Mouse (Mus musculus) ES-E14 (cell line): ENCODE measurements around the gene Col2a1. TPM values are rescaled to one million over a fixed set of nuclear protein-coding genes. Genes with fewer than 3 reads are reported as not detected.

Experiments used
- DNase-seq: peaks from one replicate; pipeline ENCODE4 v3.0.0-alpha.2; 2013; ENCODE audit warnings: low read depth, low spot score
- H3K27ac ChIP-seq: 2 replicates; pipeline ENCODE4 v1.5.1; 2012; ENCODE audit warnings: low read depth, mild to moderate bottlenecking, low read length, moderate library complexity, mixed read lengths; ENCODE audit not compliant: poor library complexity, insufficient read depth, severe bottlenecking
- H3K36me3 ChIP-seq: 2 replicates; pipeline ENCODE4 v1.6.1; 2012; ENCODE audit warnings: mild to moderate bottlenecking, low read length, moderate library complexity, mixed read lengths; ENCODE audit not compliant: control insufficient read depth, poor library complexity, insufficient read depth, severe bottlenecking
- H3K4me1 ChIP-seq, 2 experiments: fragments of 150-350 bp in 1 of 2; sonication (generic) in 1 of 2; 2 replicates each; pipeline ENCODE4 v1.6.1; 2012; ENCODE audit warnings: low read length in 2 of 2, mild to moderate bottlenecking in 1 of 2, mixed read lengths in 1 of 2; ENCODE audit not compliant: control insufficient read depth in 2 of 2, insufficient read depth in 2 of 2, poor library complexity in 1 of 2
- H3K4me3 ChIP-seq, 2 experiments: fragments of 150-350 bp in 1 of 2; sonication (generic) in 1 of 2; 2 replicates each; pipeline ENCODE4 v1.5.1; 2012; ENCODE audit warnings: low read length in 2 of 2, low read depth in 1 of 2, mild to moderate bottlenecking in 1 of 2, mixed read lengths in 1 of 2; ENCODE audit not compliant: insufficient read depth in 1 of 2, poor library complexity in 1 of 2, severe bottlenecking in 1 of 2
- H3K9ac ChIP-seq: 2 replicates; pipeline ENCODE4 v1.6.1; 2012; ENCODE audit warnings: low read depth, mild to moderate bottlenecking, low read length, mixed read lengths; ENCODE audit not compliant: poor library complexity, insufficient read depth, severe bottlenecking
- H3K9me3 ChIP-seq: fragments of 150-350 bp; sonication (generic); 2 replicates; pipeline ENCODE4 v1.6.1; 2012; ENCODE audit warnings: low read depth, mild to moderate bottlenecking, low read length; ENCODE audit not compliant: control insufficient read depth, insufficient read depth
- CHD2 ChIP-seq: IDR thresholded peaks from 2 replicates; pipeline ENCODE4 v1.6.1; 2014; ENCODE audit warnings: mild to moderate bottlenecking, low read depth, low read length, inconsistent platforms
- HCFC1 ChIP-seq: IDR thresholded peaks from 2 replicates; pipeline ENCODE4 v1.6.1; 2012; ENCODE audit warnings: low read length, inconsistent platforms, borderline replicate concordance; ENCODE audit not compliant: insufficient read depth
- MAFK ChIP-seq: IDR thresholded peaks from 2 replicates; pipeline ENCODE4 v1.6.1; 2014; ENCODE audit warnings: mild to moderate bottlenecking, low read depth, low read length, inconsistent platforms; ENCODE audit not compliant: insufficient read depth
- ZC3H11A ChIP-seq: IDR thresholded peaks from 2 replicates; pipeline ENCODE4 v1.6.1; 2012; ENCODE audit warnings: low read depth, mild to moderate bottlenecking, inconsistent platforms, low read length, borderline replicate concordance
- ZNF384 ChIP-seq: IDR thresholded peaks from 2 replicates; pipeline ENCODE4 v1.6.1; 2012; ENCODE audit warnings: low read depth, low read length, inconsistent platforms
- in situ Hi-C, 2 experiments: fragments of 600-800 bp; cut with MboI; formaldehyde crosslinking; loops; one replicate each; pipeline ENCODE4 v1.15.1; 2025; ENCODE audit warnings: low sequenced_read_pairs in 2 of 2, inconsistent platforms in 1 of 2; ENCODE audit not compliant: unreplicated experiment in 2 of 2
- total RNA-seq: library from RNA; depleted of rRNA; stranded (reverse); fragments of 300-350 nt; gene quantifications from 2 replicates; pipeline ENCODE4 v1.2.3, GENCODE M21; 2012; rRNA removed

The Col2a1 gene
- total RNA-seq, result 9.5 and 10.9 TPM in 2 replicates

DNA sequence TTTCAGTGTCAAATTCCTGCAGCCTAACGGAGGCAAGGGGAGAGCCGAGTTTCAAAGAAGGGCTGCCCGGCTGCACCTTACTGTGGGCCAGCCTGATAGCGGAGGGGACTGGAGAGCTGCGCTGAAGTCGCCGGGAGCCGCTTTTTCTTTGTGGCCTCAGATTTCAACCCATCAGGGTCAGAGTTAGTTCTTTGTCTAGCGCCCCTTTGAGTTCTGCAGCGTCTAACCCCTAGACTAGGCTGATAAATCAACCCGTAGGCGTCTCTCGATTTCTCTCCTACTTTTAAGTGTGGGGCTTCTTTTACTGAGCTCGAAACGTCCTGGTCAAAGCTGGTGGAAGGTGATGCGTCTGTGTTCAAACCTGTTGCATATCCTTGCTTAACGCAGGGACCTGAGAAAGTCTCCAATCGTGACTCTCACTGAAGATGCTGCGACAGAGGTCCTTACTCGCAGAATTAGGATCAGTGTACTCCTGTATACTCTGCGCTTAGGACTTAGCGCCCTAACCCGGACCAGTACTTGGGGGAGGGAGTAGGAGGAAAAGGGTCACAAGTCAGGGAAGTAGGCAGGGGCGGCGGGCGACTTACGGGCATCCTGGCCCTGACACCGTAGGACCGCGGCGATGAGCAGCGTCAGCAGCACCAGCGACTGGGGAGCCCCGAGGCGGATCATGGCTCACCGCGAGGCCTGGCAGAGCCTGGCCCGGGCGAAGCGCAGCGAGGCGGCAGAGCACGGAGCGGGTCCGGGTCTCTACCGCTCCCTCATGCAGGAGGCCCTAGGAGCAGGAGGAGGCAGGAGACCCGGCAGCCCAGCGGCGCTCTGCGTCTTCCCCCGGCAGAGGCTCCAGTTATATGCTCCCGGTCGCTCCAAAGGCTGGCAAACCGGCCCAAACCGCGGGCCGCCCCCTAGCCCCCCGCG, at the start of gene Col2a1:
Gene Col2a1 (minus strand): TSS at position 874 of the 918 bp plus-strand sequence.
- H3K9me3 ChIP-seq, result no peaks in the 10 kb centered on the region
- peaks cover 0 to 12% of the 10 kb centered on the region in 2 experiments; a peak in 3 of 4 replicates for H3K4me1 ChIP-seq
- H3K4me3 ChIP-seq, result peak within 1 kb of the TSS; percentile 55
- H3K27ac ChIP-seq, result no peak within 1 kb of the TSS
- peak within 1 kb of the TSS; percentile 17; the same call in 1 of the 2 replicates for H3K9ac ChIP-seq
- no peaks in the 10 kb centered on the region for H3K36me3 ChIP-seq
- TF ChIP-seq HCFC1 (no peak), ZC3H11A (no peak), ZNF384 (no peak), CHD2 (no peak), MAFK (no peak)
- in situ Hi-C loops, result no loop called here
- DNase-seq, result no peak

GRCm38 (mm10) chr15:98051685-98052084, 47.2 kb upstream of the Col2a1 start:
- no peak overlapping the region for H3K4me3 ChIP-seq
- in situ Hi-C loops, result no loop called here

DNA sequence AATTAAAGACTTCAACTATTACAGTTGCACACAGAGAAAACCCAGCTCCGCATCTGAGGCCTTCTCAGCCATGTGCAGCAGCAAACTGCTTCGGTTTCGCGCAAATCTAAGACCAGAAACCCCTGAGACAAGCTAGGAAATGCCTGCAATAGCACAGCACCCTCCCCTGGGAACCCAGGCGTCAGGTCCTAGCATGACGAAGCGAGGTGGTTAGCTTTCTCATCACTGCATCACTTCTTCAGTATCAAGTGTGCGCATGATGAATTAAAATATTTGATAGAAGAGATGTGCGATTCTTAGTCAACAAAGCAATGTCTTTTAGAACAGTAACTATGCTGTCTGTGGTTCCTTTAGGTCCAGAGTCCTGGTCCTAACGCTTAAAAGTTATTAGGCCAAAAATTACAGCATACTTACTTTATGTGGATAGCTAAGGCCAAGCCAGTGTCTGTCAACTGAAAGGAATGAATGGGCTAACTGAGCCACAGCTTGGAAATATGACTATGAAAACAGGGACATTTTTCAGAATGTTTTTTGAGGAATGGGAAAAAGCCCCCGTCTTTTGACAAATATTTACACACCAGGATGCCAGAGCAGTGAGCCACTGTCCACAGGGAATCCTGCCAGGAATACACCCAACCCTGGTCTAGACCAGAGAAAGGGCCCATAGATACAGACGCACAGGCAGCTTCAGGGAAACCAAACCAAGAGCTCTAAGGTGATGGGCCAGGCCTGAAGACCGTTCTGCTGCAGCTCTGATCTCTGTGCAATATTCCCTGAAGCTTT, 44.6 kb upstream of the Col2a1 start:
- DNase-seq, result no peak
- Histone ChIP-seq H3K4me3 (no peak overlapping the region), H3K4me1 (no peaks in the 10 kb centered on the region), H3K27ac (no peak overlapping the region), H3K36me3 (peaks cover 49% of the 10 kb centered on the region), H3K9me3 (no peaks in the 10 kb centered on the region), H3K9ac (no peak overlapping the region)
- in situ Hi-C loops, result no loop called here
- no peak for TF ChIP-seq ZC3H11A
- no peak for TF ChIP-seq HCFC1
- no peak for TF ChIP-seq ZNF384
- TF ChIP-seq CHD2, result no peak
- TF ChIP-seq MAFK, result no peak

More at GRCm38 (mm10) chr15:98051685-98052084, 47.2 kb upstream of the Col2a1 start:
- no peak overlapping the region for H3K9ac ChIP-seq
- H3K27ac ChIP-seq, result no peak overlapping the region
- TF ChIP-seq HCFC1, result no peak
- TF ChIP-seq ZC3H11A, result no peak
- no peak for TF ChIP-seq MAFK
- H3K36me3 ChIP-seq, result peaks cover 39% of the 10 kb centered on the region
- H3K9me3 ChIP-seq, result no peaks in the 10 kb centered on the region
- DNase-seq, result no peak
- no peaks in the 10 kb centered on the region; a peak in 1 of 4 replicates for H3K4me1 ChIP-seq

GRCm38 (mm10) chr15:98044387-98044786, 39.9 kb upstream of the Col2a1 start:
- Histone ChIP-seq H3K36me3 (peaks cover 43% of the 10 kb centered on the region), H3K4me1 (no peaks in the 10 kb centered on the region), H3K4me3 (no peak overlapping the region), H3K27ac (no peak overlapping the region), H3K9ac (no peak overlapping the region), H3K9me3 (no peaks in the 10 kb centered on the region)
- TF ChIP-seq ZNF384 (no peak), MAFK (no peak), CHD2 (no peak), HCFC1 (no peak), ZC3H11A (no peak)
- in situ Hi-C loops, result no loop called here
- DNase-seq, result no peak
